Mouse (Mus musculus) limb, embryonic 15.5 days (tissue): ENCODE results near the gene Fate1. TPM values are rescaled to one million over a fixed set of nuclear protein-coding genes. Genes with fewer than 3 reads are reported as not detected.

Experiments
- ATAC-seq: fragments of 200-750 bp; cut with Nextera tagmentation; 2 replicates; pipeline ENCODE4 v1.8.0; 2017; ENCODE audit warnings: low read depth, moderate TSS enrichment; ENCODE audit not compliant: insufficient number of reproducible peaks, low FRiP score, low TSS enrichment
- H3K27ac ChIP-seq: fragments of 300-500 bp; sonication (generic); 2 replicates; pipeline ENCODE4 v1.5.1; 2015; ENCODE audit warnings: moderate library complexity, mild to moderate bottlenecking, inconsistent platforms
- H3K27me3 ChIP-seq: fragments of 300-500 bp; sonication (generic); 2 replicates; pipeline ENCODE4 v1.6.1; 2015; ENCODE audit warnings: inconsistent platforms
- H3K36me3 ChIP-seq: fragments of 300-500 bp; sonication (generic); 2 replicates; pipeline ENCODE4 v1.6.1; 2015; ENCODE audit warnings: inconsistent platforms
- H3K4me1 ChIP-seq: fragments of 300-500 bp; sonication (generic); 2 replicates; pipeline ENCODE4 v1.6.1; 2015; ENCODE audit warnings: inconsistent platforms
- H3K4me2 ChIP-seq: fragments of 300-500 bp; sonication (generic); 2 replicates; pipeline ENCODE4 v1.6.1; 2015; ENCODE audit warnings: mild to moderate bottlenecking, inconsistent platforms
- H3K4me3 ChIP-seq: fragments of 300-500 bp; sonication (generic); 2 replicates; pipeline ENCODE4 v1.5.1; 2015; ENCODE audit warnings: mild to moderate bottlenecking, inconsistent platforms
- H3K9ac ChIP-seq: fragments of 300-500 bp; sonication (generic); 2 replicates; pipeline ENCODE4 v1.6.1; 2015; ENCODE audit warnings: inconsistent platforms
- H3K9me3 ChIP-seq: fragments of 300-500 bp; sonication (generic); 2 replicates; pipeline ENCODE4 v1.6.1; 2016; ENCODE audit warnings: inconsistent platforms
- WGBS: fragments of 180-500 bp; shearing (Covaris S2); methylation state at CpG from one replicate; pipeline ENCODE4 v1.1.7; 2015; 5-methylcytosine and 5-hydroxymethylcytosine counted together
- polyA plus RNA-seq: library from polyadenylated mRNA; unstranded; fragments of >200 nt; fragmentation: Nextera tagmentation; extraction: Ambion mirVana; gene quantifications from 2 replicates; pipeline ENCODE4 v1.2.1, GENCODE M21; 2015

The Fate1 gene
- polyA plus RNA-seq, 1 experiment from 2014 or later: 0.17 TPM

GRCm38 (mm10) chrX:71983205-71983604, 10.4 kb downstream of the Fate1 start:
- Histone ChIP-seq H3K9ac (no peak overlapping the region), H3K4me1 (no peaks in the 10 kb centered on the region), H3K9me3 (no peaks in the 10 kb centered on the region), H3K27me3 (no peaks in the 10 kb centered on the region), H3K36me3 (no peaks in the 10 kb centered on the region), H3K27ac (no peak overlapping the region), H3K4me2 (no peak overlapping the region), H3K4me3 (no peak overlapping the region)
- WGBS: 55% methylated on average over 2 of the region's 2 CpGs
- no peak for ATAC-seq

GRCm38 (mm10) chrX:71983775-71984174, 11.0 kb downstream of the Fate1 start:
- Histone ChIP-seq H3K27ac (no peak overlapping the region), H3K4me2 (no peak overlapping the region), H3K9ac (no peak overlapping the region), H3K9me3 (no peaks in the 10 kb centered on the region), H3K4me1 (no peaks in the 10 kb centered on the region), H3K4me3 (no peak overlapping the region), H3K27me3 (no peaks in the 10 kb centered on the region), H3K36me3 (no peaks in the 10 kb centered on the region)
- ATAC-seq: no peak
- WGBS: 75% methylated on average over 1 of the region's 1 CpGs

GRCm38 (mm10) chrX:71991549-71991948, 18.8 kb downstream of the Fate1 start, which contains the start of gene Cnga2:
Cnga2 (plus strand) TSS chrX:71991849.
- H3K27me3 ChIP-seq: no peaks in the 10 kb centered on the region
- WGBS: 76% methylated on average over 3 of the region's 3 CpGs
- no peak for ATAC-seq

GRCm38 (mm10) chrX:71995972-71996371, 23.2 kb downstream of the Fate1 start:
- Histone ChIP-seq H3K4me1 (no peaks in the 10 kb centered on the region), H3K9ac (no peak overlapping the region), H3K4me3 (no peak overlapping the region), H3K27me3 (no peaks in the 10 kb centered on the region), H3K27ac (no peak overlapping the region), H3K9me3 (no peaks in the 10 kb centered on the region), H3K36me3 (no peaks in the 10 kb centered on the region), H3K4me2 (no peak overlapping the region)
- 48% methylated on average over 1 of the region's 1 CpGs for WGBS
- ATAC-seq: no peak

More at GRCm38 (mm10) chrX:71991549-71991948, 18.8 kb downstream of the Fate1 start, which contains the start of gene Cnga2:
- Histone ChIP-seq H3K4me3 (no peak within 1 kb of the TSS), H3K9ac (no peak within 1 kb of the TSS), H3K36me3 (no peaks in the 10 kb centered on the region), H3K4me2 (no peak within 1 kb of the TSS), H3K27ac (no peak within 1 kb of the TSS), H3K4me1 (no peaks in the 10 kb centered on the region), H3K9me3 (no peaks in the 10 kb centered on the region)

GRCm38 (mm10) chrX:72009930-72010329, 37.1 kb downstream of the Fate1 start:
- no peaks in the 10 kb centered on the region for H3K36me3 ChIP-seq
- no peaks in the 10 kb centered on the region for H3K4me1 ChIP-seq
- no peak overlapping the region for H3K27ac ChIP-seq
- H3K9me3 ChIP-seq: no peaks in the 10 kb centered on the region
- no peaks in the 10 kb centered on the region for H3K27me3 ChIP-seq
- H3K9ac ChIP-seq: no peak overlapping the region
- H3K4me2 ChIP-seq: no peak overlapping the region
- H3K4me3 ChIP-seq: no peak overlapping the region
- no peak for ATAC-seq

GRCm38 (mm10) chrX:72012236-72012635, 39.5 kb downstream of the Fate1 start:
- Histone ChIP-seq H3K27ac (no peak overlapping the region), H3K27me3 (no peaks in the 10 kb centered on the region), H3K36me3 (no peaks in the 10 kb centered on the region), H3K4me1 (no peaks in the 10 kb centered on the region), H3K4me3 (no peak overlapping the region), H3K4me2 (no peak overlapping the region), H3K9ac (no peak overlapping the region), H3K9me3 (no peaks in the 10 kb centered on the region)
- 72% methylated on average over 9 of the region's 9 CpGs for WGBS
- no peak for ATAC-seq

GRCm38 (mm10) chrX:72012804-72013203, 40.0 kb downstream of the Fate1 start:
- Histone ChIP-seq H3K36me3 (no peaks in the 10 kb centered on the region), H3K9ac (no peak overlapping the region), H3K9me3 (no peaks in the 10 kb centered on the region), H3K27me3 (no peaks in the 10 kb centered on the region), H3K27ac (no peak overlapping the region), H3K4me2 (no peak overlapping the region), H3K4me3 (no peak overlapping the region), H3K4me1 (no peaks in the 10 kb centered on the region)
- ATAC-seq: no peak
- WGBS: 35% methylated on average over 3 of the region's 3 CpGs

- Histone ChIP-seq H3K9me3 (no peaks in the 10 kb centered on the region), H3K4me2 (no peak overlapping the region), H3K4me1 (no peaks in the 10 kb centered on the region), H3K4me3 (no peak overlapping the region), H3K36me3 (no peaks in the 10 kb centered on the region), H3K27ac (no peak overlapping the region), H3K9ac (no peak overlapping the region), H3K27me3 (no peaks in the 10 kb centered on the region)
- WGBS: 91% methylated on average over 1 of the region's 1 CpGs
- no peak for ATAC-seq
Measured at GRCm38 (mm10) chrX:72022241-72022640, 49.5 kb downstream of the Fate1 start.

GRCm38 (mm10) chrX:72022750-72023398, 50.1 kb downstream of the Fate1 start:
- no peaks in the 10 kb centered on the region for H3K27me3 ChIP-seq
- H3K4me1 ChIP-seq: no peaks in the 10 kb centered on the region
- H3K9me3 ChIP-seq: no peaks in the 10 kb centered on the region
- no peak overlapping the region for H3K9ac ChIP-seq
- no peak for ATAC-seq
- H3K27ac ChIP-seq: no peak overlapping the region
- no peak overlapping the region for H3K4me3 ChIP-seq
- no peaks in the 10 kb centered on the region for H3K36me3 ChIP-seq
- WGBS: 38% methylated on average over 10 of the region's 10 CpGs
- H3K4me2 ChIP-seq: no peak overlapping the region

- WGBS: 74% methylated on average over 3 of the region's 3 CpGs
- H3K27ac ChIP-seq: no peak overlapping the region
- H3K9me3 ChIP-seq: no peaks in the 10 kb centered on the region
- no peak overlapping the region for H3K4me3 ChIP-seq
- ATAC-seq: no peak
- no peaks in the 10 kb centered on the region for H3K36me3 ChIP-seq
- no peak overlapping the region for H3K4me2 ChIP-seq
- H3K27me3 ChIP-seq: no peaks in the 10 kb centered on the region
- H3K4me1 ChIP-seq: no peaks in the 10 kb centered on the region
- H3K9ac ChIP-seq: no peak overlapping the region
Measured at GRCm38 (mm10) chrX:72023542-72023941, 50.8 kb downstream of the Fate1 start.

Other genes starting within 250 kb of the Fate1 start
- 48.9 and 57.7 TPM in 2 replicates for gene Vma21, start 157.1 kb upstream of the Fate1 start, polyA plus RNA-seq
- gene Gm1141, start 52.0 kb upstream of the Fate1 start, polyA plus RNA-seq: 0.19 TPM in 1 of 2 replicates, not detected in the other
- gene Prrg3, start 10.4 kb upstream of the Fate1 start, polyA plus RNA-seq: 16.1 and 17.0 TPM in 2 replicates
- 0.25 and 0.28 TPM in 2 replicates for gene Cnga2, start 18.9 kb downstream of the Fate1 start, polyA plus RNA-seq
- gene Magea4, start 249.0 kb downstream of the Fate1 start, polyA plus RNA-seq: not detected in 2 replicates